Mouse (Mus musculus): ENCODE data around the gene Ercc6l2. TPM values are rescaled to one million over a fixed set of nuclear protein-coding genes. Genes with fewer than 3 reads are reported as not detected.
"Not testable (repeated sequence)": the region's sequence is repeated elsewhere in the genome, so short reads cannot be mapped to it uniquely, and the experiment has no call there.

Gene Ercc6l2
- total RNA-seq, 2 experiments from 2014 or later = 21.2 to 30.5 TPM

DNA sequence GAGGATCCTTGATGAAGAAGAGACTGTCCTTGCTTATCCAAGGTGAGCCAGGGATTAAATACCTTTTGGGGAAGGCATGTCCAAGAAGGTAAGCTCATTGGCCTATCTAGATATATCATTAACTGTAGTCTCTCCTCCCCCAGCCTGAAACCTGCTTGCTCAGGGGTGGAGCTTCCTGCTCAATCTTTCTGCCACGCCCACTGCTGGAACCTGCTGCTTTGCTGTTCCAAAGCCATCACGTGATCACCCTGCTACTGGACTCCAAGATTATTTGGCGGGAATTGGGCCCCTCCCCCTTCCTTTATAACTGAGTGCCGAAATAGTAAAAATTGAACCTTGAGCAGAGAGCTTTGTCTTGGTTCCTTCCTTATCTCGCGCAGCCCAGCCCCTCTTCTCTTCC lies 109.0 kb downstream of the Ercc6l2 start:
- ATAC-seq (replicated peaks; ENCODE audit: poor library complexity, severe bottlenecking) = not testable (repeated sequence)

DNA sequence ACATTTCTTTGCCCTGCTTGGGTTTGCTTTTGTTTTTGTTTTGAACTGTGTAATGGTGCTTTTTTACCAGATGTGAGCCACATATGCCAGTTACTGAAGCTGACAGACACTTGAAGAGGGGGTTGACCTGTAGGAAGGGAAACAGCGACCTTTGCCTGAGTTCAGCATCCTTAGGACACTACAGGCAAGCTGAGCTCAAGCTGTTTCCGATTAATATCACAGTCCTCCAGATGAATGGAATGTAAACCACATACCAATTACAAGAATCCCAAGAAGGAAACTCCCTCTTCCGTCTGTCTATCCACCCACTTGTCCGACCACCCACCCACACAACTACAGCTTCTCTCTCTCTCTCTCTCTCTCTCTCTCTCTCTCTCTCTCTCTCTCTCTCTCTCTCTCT lies 112.3 kb downstream of the Ercc6l2 start:
- no peak for ATAC-seq (replicated peaks; ENCODE audit: poor library complexity, severe bottlenecking)

DNA sequence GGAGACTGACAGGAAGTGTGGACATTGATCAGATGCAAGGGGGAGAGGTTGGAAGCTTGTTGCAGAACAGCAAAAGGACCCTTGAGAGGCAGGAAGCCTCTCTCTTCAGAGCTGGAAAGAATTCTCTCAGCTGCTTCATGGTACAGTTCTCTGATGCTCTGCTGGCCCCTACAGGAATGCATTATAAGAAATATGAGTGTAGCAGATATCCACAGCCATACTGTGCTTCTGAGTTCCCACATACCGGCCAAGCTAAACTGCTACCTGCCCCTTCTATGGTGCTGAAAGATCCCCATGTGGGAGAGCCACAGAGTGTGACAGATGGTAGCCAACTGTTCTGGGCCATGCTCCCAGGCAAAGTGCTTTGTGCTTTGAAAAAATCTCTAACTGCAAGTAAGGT lies 114.3 kb downstream of the Ercc6l2 start:
- ATAC-seq (replicated peaks; ENCODE audit: poor library complexity, severe bottlenecking) = no peak

DNA sequence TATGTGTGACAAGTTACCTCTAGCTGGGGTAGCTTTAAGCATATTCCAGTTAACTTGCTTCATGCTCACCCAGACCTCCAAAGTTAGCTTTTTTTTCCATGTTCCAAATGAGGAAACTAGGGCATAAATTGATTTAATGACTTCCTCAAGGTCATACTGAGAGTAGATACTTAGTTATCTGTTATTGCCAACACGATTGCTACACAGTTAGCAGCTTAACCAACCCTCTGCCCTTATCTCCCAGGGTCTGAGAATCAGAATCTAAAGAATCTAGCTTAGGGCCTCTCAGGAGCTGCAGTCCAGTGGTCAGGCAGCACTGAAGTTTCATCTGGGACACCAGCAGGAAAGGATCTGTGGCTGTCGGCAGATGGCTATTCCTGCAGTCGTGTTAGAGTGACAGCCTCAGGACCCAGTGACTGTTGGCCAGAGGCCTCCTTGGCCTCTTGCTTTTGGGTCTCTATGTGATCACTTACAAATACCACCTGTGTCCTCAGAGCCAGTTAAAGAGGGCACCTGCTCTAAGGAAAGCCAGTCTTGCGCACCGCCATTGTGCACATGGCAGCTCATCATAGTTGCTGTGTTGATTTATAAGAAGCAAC lies 115.0 kb downstream of the Ercc6l2 start:
- ATAC-seq (replicated peaks; ENCODE audit: poor library complexity, severe bottlenecking) = no peak; the same call in 1 of the 2 replicates

DNA sequence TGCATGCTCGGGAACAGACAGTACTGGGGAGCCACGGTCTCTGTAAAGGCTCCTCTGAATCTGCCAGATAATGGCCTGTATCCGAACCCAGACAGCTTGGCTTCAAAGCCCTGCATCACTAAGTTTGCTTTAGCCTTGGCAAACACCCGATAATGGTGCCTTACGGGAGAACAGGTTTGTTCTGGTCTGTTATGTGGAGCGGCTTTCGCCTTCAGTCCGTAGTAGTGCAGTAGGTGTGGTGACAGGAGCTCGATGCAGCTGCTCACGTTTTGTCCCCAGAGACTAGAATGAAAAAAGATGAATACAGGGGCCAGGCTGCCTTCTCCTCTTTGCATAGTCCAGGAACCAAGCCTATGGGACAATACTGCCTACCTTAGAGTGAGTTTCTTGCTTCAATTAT lies 115.5 kb downstream of the Ercc6l2 start:
- ATAC-seq (replicated peaks; ENCODE audit: poor library complexity, severe bottlenecking) = no peak

DNA sequence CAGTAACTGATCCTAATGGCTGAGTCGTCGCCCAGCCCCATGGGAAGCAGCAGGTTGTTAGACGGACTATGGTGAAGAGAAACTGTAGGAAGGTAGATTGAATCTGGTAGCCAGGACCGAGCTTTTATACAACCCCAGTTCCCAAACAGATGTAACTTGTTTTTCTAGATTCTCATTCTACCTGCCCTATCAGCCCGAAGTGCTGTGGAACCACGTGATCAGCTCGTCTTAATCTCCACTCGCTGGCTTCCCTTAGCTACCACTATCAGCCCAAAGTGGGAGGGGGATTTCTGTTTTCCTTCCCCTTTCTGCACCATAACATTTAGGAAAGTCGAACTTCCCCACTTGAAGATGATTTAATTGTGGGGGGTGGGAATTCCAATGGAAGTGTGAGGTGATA lies 121.3 kb downstream of the Ercc6l2 start:
- ATAC-seq (replicated peaks; ENCODE audit: poor library complexity, severe bottlenecking) = no peak

DNA sequence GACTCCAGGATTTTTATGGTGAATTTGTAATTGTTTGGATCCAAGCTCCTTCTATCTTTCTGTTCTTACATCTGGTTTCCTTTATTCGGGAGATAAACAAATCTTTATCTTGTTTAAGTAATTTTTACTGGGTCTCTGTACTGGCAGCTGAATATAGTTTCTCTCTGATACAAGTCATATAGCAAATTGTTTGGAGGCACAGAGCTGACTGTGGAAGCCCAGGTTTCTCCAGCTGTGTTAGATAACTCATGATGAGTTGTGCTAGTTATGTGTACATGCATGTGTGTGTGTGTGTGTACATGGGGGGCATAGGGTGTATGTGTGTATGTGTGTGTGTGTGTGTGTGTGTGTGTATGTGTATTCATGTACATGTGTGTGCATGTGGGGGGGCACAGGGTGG lies 125.2 kb downstream of the Ercc6l2 start:
- no peak for ATAC-seq (replicated peaks; ENCODE audit: poor library complexity, severe bottlenecking)

DNA sequence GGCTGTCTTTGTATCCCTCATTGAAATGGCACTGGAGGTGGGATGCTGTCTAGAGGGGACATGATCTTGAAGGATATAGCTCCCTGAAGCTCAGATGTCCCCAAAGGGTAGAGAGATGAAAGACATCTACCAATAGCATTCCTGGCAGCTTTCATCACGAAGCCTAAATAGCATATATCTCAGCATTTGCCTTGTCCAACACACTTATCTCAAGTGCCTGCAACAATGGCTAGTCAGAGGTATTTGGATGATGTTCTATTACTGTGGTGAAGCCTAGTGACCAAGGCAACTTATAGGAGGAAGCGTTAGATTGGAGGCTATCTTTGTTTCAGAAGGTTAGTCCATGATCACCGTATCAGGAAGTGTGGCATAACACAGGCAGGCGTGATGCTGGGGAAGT lies 126.1 kb downstream of the Ercc6l2 start:
- no peak for ATAC-seq (replicated peaks; ENCODE audit: poor library complexity, severe bottlenecking)

DNA sequence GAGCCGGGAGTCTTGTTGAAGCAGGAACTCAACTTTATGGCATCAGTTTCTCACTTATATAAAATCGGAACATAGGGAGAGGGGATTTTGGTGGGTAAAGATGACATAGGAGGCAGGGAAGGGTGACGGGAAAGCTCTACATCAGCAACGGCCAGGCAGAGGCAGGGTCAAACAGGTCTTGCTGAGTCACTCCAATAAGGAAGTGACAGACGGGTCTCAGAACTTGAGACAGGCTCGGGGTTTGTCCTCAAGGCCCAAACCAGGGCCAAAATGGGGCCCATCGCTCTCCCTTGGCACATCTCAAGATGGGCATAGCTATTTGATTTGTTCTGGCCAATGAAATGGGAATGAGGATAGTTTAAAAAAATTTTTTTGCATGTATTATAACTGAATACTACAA lies 128.6 kb downstream of the Ercc6l2 start:
- no peak for ATAC-seq (replicated peaks; ENCODE audit: poor library complexity, severe bottlenecking)

DNA sequence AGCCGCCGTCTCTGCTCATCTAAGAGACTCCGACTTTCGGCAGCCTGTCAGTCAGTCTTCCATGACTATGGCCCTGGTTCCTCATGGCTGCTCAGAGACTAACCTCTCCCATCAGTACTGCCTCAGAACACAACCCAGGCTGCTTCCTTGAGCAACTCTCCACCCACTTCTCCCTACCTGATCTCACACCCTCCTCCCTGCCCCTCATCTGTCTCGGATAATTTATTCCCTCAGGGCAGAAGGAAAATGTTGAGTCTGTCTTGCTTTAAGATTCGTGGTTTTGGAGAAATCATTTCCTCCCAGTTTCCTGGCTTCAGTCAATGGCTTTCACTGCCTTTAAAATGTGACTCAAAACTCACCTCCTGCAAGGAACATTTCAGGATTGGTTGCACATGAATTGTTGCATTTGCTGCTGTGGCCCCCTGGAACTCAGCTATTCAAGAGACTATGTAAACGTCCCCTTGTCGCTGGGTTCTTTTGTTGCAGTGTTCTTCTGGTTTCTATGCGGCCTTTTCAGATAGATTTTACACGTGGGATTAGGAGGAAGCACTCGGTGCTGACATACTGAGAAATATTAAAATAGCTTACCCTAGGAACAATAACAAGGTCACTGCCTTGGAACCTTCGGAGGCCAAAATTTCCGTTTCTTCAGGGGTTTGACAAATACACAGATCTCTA lies 129.4 kb downstream of the Ercc6l2 start:
- ATAC-seq (replicated peaks; ENCODE audit: poor library complexity, severe bottlenecking) = no peak

Other genes with a start within 250 kb of the Ercc6l2 start
- gene Ptch1, start 241.6 kb upstream of the Ercc6l2 start, total RNA-seq (2014; fragmentation: Nextera tagmentation) = 9.1 and 14.0 TPM in 2 replicates
- gene Ptch1, start 241.6 kb upstream of the Ercc6l2 start, total RNA-seq (2017) = 6.6 and 7.7 TPM in 2 replicates